Mouse (Mus musculus): ENCODE measurements at regions not wholly inside any gene's neighbourhood (a gene's known extent, or its start where the extent isn't known, plus 50 kb on each side); places are given as distances from the start of the nearest gene placed in this dataset.

GRCm38 (mm10) chr11:79778522-79778921 lies 183.7 kb downstream of the Utp6 start:
- no peak for ATAC-seq (replicated peaks)
- Histone ChIP-seq H3K4me1 (0 out of 2 replicates have a peak, but pooled peaks cover 3% of the 10 kb centered on the region), H3K9ac (replicated peaks) (no peak overlapping the region), H3K4me3 (no peak overlapping the region), H3K4me2 (replicated peaks) (no peak overlapping the region), H3K9me3 (no peaks in the 10 kb centered on the region), H3K27ac (replicated peaks) (no peak overlapping the region), H3K36me3 (no peaks in the 10 kb centered on the region), H3K27me3 (no peaks in the 10 kb centered on the region)
- 87% methylated on average over 5 of the region's 5 CpGs for WGBS

GRCm38 (mm10) chr11:79777988-79778387 lies 184.2 kb downstream of the Utp6 start:
- H3K4me3 ChIP-seq: no peak overlapping the region
- H3K9me3 ChIP-seq: no peaks in the 10 kb centered on the region
- no peaks in the 10 kb centered on the region for H3K27me3 ChIP-seq
- no peak overlapping the region for H3K4me2 ChIP-seq (replicated peaks)
- no peaks in the 10 kb centered on the region for H3K36me3 ChIP-seq
- H3K9ac ChIP-seq (replicated peaks): no peak overlapping the region
- 0 out of 2 replicates have a peak, but pooled peaks cover 3% of the 10 kb centered on the region for H3K4me1 ChIP-seq
- H3K27ac ChIP-seq (replicated peaks): no peak overlapping the region
- ATAC-seq (replicated peaks): no peak
- WGBS: 61% methylated on average over 2 of the region's 2 CpGs

GRCm38 (mm10) chr11:79776577-79776976 lies 185.6 kb downstream of the Rab11fip4 start:
- no peak for ATAC-seq (replicated peaks)
- Histone ChIP-seq H3K27ac (replicated peaks) (no peak overlapping the region), H3K4me3 (no peak overlapping the region), H3K27me3 (no peaks in the 10 kb centered on the region), H3K4me1 (0 out of 2 replicates have a peak, but pooled peaks cover 3% of the 10 kb centered on the region), H3K36me3 (no peaks in the 10 kb centered on the region), H3K9me3 (no peaks in the 10 kb centered on the region), H3K9ac (replicated peaks) (no peak overlapping the region), H3K4me2 (replicated peaks) (no peak overlapping the region)
- WGBS: 30% methylated on average over 6 of the region's 6 CpGs

- Histone ChIP-seq H3K4me2 (replicated peaks) (no peak overlapping the region), H3K9ac (replicated peaks) (no peak overlapping the region), H3K4me3 (no peak overlapping the region), H3K27me3 (no peaks in the 10 kb centered on the region), H3K9me3 (0 out of 2 replicates have a peak, but pooled peaks cover 4% of the 10 kb centered on the region), H3K36me3 (no peaks in the 10 kb centered on the region), H3K27ac (replicated peaks) (no peak overlapping the region), H3K4me1 (no peaks in the 10 kb centered on the region)
- 93% methylated on average over 1 of the region's 1 CpGs for WGBS
- ATAC-seq (replicated peaks): no peak
Measured at GRCm38 (mm10) chr11:79773755-79774154, 182.7 kb downstream of the Rab11fip4 start.

GRCm38 (mm10) chr11:79771431-79771830 lies 180.4 kb downstream of the Rab11fip4 start:
- ATAC-seq (replicated peaks): no peak
- 61% methylated on average over 3 of the region's 3 CpGs for WGBS
- no peak overlapping the region for H3K4me3 ChIP-seq

GRCm38 (mm10) chr11:79767111-79767510 lies 176.1 kb downstream of the Rab11fip4 start:
- ATAC-seq (replicated peaks): no peak
- Histone ChIP-seq H3K27me3 (no peaks in the 10 kb centered on the region), H3K9me3 (0 out of 2 replicates have a peak, but pooled peaks cover 4% of the 10 kb centered on the region), H3K27ac (replicated peaks) (no peak overlapping the region), H3K4me1 (no peaks in the 10 kb centered on the region), H3K9ac (replicated peaks) (no peak overlapping the region), H3K4me2 (replicated peaks) (no peak overlapping the region), H3K36me3 (no peaks in the 10 kb centered on the region), H3K4me3 (no peak overlapping the region)
- 94% methylated on average over 5 of the region's 5 CpGs for WGBS

More at GRCm38 (mm10) chr11:79771431-79771830, 180.4 kb downstream of the Rab11fip4 start:
- Histone ChIP-seq H3K27me3 (no peaks in the 10 kb centered on the region), H3K4me2 (replicated peaks) (no peak overlapping the region), H3K36me3 (no peaks in the 10 kb centered on the region), H3K27ac (replicated peaks) (no peak overlapping the region), H3K9me3 (0 out of 2 replicates have a peak, but pooled peaks cover 4% of the 10 kb centered on the region), H3K4me1 (no peaks in the 10 kb centered on the region), H3K9ac (replicated peaks) (no peak overlapping the region)

- no peaks in the 10 kb centered on the region for H3K27me3 ChIP-seq
- WGBS: 91% methylated on average over 2 of the region's 2 CpGs
- no peak overlapping the region for H3K27ac ChIP-seq (replicated peaks)
- H3K36me3 ChIP-seq: no peaks in the 10 kb centered on the region
- H3K4me1 ChIP-seq: no peaks in the 10 kb centered on the region
- no peak for ATAC-seq (replicated peaks)
- H3K4me3 ChIP-seq: no peak overlapping the region
- H3K9ac ChIP-seq (replicated peaks): no peak overlapping the region
- 0 out of 2 replicates have a peak, but pooled peaks cover 4% of the 10 kb centered on the region for H3K9me3 ChIP-seq
- no peak overlapping the region for H3K4me2 ChIP-seq (replicated peaks)
Measured at GRCm38 (mm10) chr11:79766036-79766435, 175.0 kb downstream of the Rab11fip4 start.

- 0 out of 2 replicates have a peak, but pooled peaks cover 4% of the 10 kb centered on the region for H3K9me3 ChIP-seq
- no peak overlapping the region for H3K27ac ChIP-seq (replicated peaks)
- no peaks in the 10 kb centered on the region for H3K36me3 ChIP-seq
- no peak for ATAC-seq (replicated peaks)
- H3K4me3 ChIP-seq: no peak overlapping the region
- WGBS: 62% methylated on average over 2 of the region's 2 CpGs
- H3K4me1 ChIP-seq: no peaks in the 10 kb centered on the region
- H3K4me2 ChIP-seq (replicated peaks): no peak overlapping the region
- no peaks in the 10 kb centered on the region for H3K27me3 ChIP-seq
- no peak overlapping the region for H3K9ac ChIP-seq (replicated peaks)
Measured at GRCm38 (mm10) chr11:79765396-79765795, 174.4 kb downstream of the Rab11fip4 start.

GRCm38 (mm10) chr11:79764026-79764425 lies 173.0 kb downstream of the Rab11fip4 start:
- Histone ChIP-seq H3K4me3 (no peak overlapping the region), H3K36me3 (no peaks in the 10 kb centered on the region), H3K9ac (replicated peaks) (no peak overlapping the region), H3K27me3 (no peaks in the 10 kb centered on the region), H3K4me2 (replicated peaks) (no peak overlapping the region), H3K4me1 (no peaks in the 10 kb centered on the region), H3K9me3 (0 out of 2 replicates have a peak, but pooled peaks cover 2% of the 10 kb centered on the region), H3K27ac (replicated peaks) (no peak overlapping the region)
- ATAC-seq (replicated peaks): no peak
- 82% methylated on average over 6 of the region's 6 CpGs for WGBS

- Histone ChIP-seq H3K9me3 (no peaks in the 10 kb centered on the region), H3K4me2 (replicated peaks) (no peak overlapping the region), H3K27ac (replicated peaks) (no peak overlapping the region), H3K27me3 (no peaks in the 10 kb centered on the region), H3K36me3 (no peaks in the 10 kb centered on the region), H3K9ac (replicated peaks) (no peak overlapping the region), H3K4me3 (no peak overlapping the region), H3K4me1 (no peaks in the 10 kb centered on the region)
- no peak for ATAC-seq (replicated peaks)
- 100% methylated on average over 2 of the region's 2 CpGs for WGBS
Measured at GRCm38 (mm10) chr11:79762654-79763053, 171.6 kb downstream of the Rab11fip4 start.

- WGBS: 86% methylated on average over 2 of the region's 2 CpGs
- Histone ChIP-seq H3K9ac (replicated peaks) (no peak overlapping the region), H3K4me1 (no peaks in the 10 kb centered on the region), H3K9me3 (no peaks in the 10 kb centered on the region), H3K36me3 (no peaks in the 10 kb centered on the region), H3K4me3 (no peak overlapping the region), H3K4me2 (replicated peaks) (no peak overlapping the region), H3K27ac (replicated peaks) (no peak overlapping the region), H3K27me3 (no peaks in the 10 kb centered on the region)
- ATAC-seq (replicated peaks): no peak
Measured at GRCm38 (mm10) chr11:79762027-79762426, 171.0 kb downstream of the Rab11fip4 start.

GRCm38 (mm10) chr11:79760533-79760932 lies 169.5 kb downstream of the Rab11fip4 start:
- Histone ChIP-seq H3K9me3 (no peaks in the 10 kb centered on the region), H3K9ac (replicated peaks) (no peak overlapping the region), H3K27ac (replicated peaks) (no peak overlapping the region), H3K4me1 (no peaks in the 10 kb centered on the region), H3K4me2 (replicated peaks) (no peak overlapping the region), H3K4me3 (no peak overlapping the region), H3K27me3 (no peaks in the 10 kb centered on the region), H3K36me3 (no peaks in the 10 kb centered on the region)
- 84% methylated on average over 4 of the region's 4 CpGs for WGBS
- no peak for ATAC-seq (replicated peaks)

- no peaks in the 10 kb centered on the region for H3K9me3 ChIP-seq
- WGBS: 95% methylated on average over 3 of the region's 3 CpGs
- no peaks in the 10 kb centered on the region for H3K4me1 ChIP-seq
- no peak overlapping the region for H3K27ac ChIP-seq (replicated peaks)
- no peaks in the 10 kb centered on the region for H3K36me3 ChIP-seq
- H3K9ac ChIP-seq (replicated peaks): no peak overlapping the region
- H3K4me3 ChIP-seq: no peak overlapping the region
- no peak overlapping the region for H3K4me2 ChIP-seq (replicated peaks)
- H3K27me3 ChIP-seq: no peaks in the 10 kb centered on the region
- no peak for ATAC-seq (replicated peaks)
Measured at GRCm38 (mm10) chr11:79758281-79758680, 167.3 kb downstream of the Rab11fip4 start.
